Mouse (Mus musculus): ENCODE measurements around the gene Rasl2-9.
A peak's percentile ranks its signal among the peaks of the same experiment; 100 is the strongest.

DNA sequence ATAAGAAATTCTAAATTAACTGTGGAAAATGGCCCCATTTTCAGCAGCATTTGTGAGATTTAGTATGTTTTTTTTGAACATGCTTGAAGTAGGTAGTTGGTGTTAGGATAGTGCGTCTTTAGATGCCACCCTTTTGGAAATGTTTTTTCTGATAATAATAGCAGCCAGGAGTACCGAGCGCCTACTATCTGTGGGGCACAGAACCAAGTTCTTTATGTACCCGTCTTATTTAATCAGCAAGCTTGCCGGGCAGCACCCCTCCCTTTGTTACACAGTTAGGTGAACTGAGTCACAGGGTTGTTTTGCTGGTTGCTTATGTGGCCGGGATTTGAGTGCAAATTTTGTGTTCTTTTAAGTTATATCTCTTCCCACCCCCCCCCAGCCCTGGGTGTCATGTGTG lies 44.5 kb downstream of the Rasl2-9 start:
- peak; percentile 32 for TF ChIP-seq CTCF (IDR thresholded peaks at IDR 0.05; ENCODE audit: low read depth)
- TF ChIP-seq EP300 (optimal IDR thresholded peaks at IDR 0.05): no peak
